24 mouse cellular contexts compared by ENCODE assay signal in the genomic region with DNA sequence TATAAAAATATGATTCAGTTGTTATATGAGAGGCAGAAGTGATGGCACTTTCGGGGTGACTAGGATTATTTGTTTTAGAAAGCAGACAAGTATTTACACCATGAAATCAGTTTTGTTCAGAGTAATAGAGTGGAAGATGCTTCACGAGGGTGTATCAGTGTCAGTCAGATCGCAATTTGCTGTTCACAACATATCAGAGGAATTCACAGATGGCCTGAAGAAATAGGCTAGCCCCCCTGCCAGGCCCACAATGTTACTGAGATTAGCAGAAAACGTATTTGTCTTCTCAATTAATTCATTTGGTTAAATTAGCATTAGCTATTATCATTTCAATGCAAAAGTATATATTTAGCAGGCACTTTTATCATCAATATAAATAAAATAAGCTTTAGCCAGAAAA.
A peak's percentile ranks its signal among the peaks of the same experiment; 100 is the strongest.
DNase-seq lines count a peak whose midpoint lies in the region; ATAC-seq and TF ChIP-seq lines count a peak whose summit lies in the region.
"Had no signal": no experiment of that assay in that cellular context is flagged by ENCODE, and none has a peak within 500 bp of the region (broad histone marks: within the 10 kb centered on the region; RNA-seq: fewer than 3 reads in every experiment).

No protein-coding gene starts in this region.

- H3K9me3 ChIP-seq in forebrain, embryonic 14.5 days (replicated peaks; ENCODE audit: control insufficient read depth, low read length): no peaks in the 10 kb centered on the region
- no peaks in the 10 kb centered on the region for H3K9me3 ChIP-seq in forebrain, postnatal 0 days (ENCODE audit: low read length)
- H3K9me3 ChIP-seq: embryonic facial prominence, embryonic 10.5 days; hindbrain, embryonic 10.5 days; limb, embryonic 12.5 days; neural tube, embryonic 13.5 days had no signal

- no peak overlapping the region for H3K4me3 ChIP-seq in forebrain, embryonic 14.5 days (ENCODE audit: low read depth, low read length)
- no peak overlapping the region for H3K4me3 ChIP-seq in forebrain, postnatal 0 days (ENCODE audit: low read depth, low read length)
- H3K4me3 ChIP-seq: embryonic facial prominence, embryonic 10.5 days; hindbrain, embryonic 10.5 days; limb, embryonic 12.5 days; myocyte; neural tube, embryonic 13.5 days had no signal

- no peak overlapping the region for H3K4me2 ChIP-seq in forebrain, embryonic 14.5 days (ENCODE audit: low read length)
- H3K4me2 ChIP-seq in forebrain, postnatal 0 days (ENCODE audit: low read depth): no peak overlapping the region
- H3K4me2 ChIP-seq: heart, embryonic 11.5 days; limb, embryonic 12.5 days; liver, embryonic 11.5 days; midbrain, embryonic 11.5 days; neural tube, embryonic 13.5 days had no signal

- no peak overlapping the region for H3K9ac ChIP-seq in forebrain, embryonic 14.5 days (ENCODE audit: low read length)
- H3K9ac ChIP-seq in forebrain, postnatal 0 days: no peak overlapping the region
- H3K9ac ChIP-seq: limb, embryonic 12.5 days; liver, postnatal 0 days; neural tube, embryonic 13.5 days had no signal

- ATAC-seq in forebrain, embryonic 14.5 days: no peak
- ATAC-seq in forebrain, postnatal 0 days: no peak
- ATAC-seq: forebrain, embryonic 16.5 days; intestine, postnatal 0 days; liver, postnatal 0 days had no signal

- DNase-seq in forebrain, embryonic 14.5 days (ENCODE audit: low spot score): peak; percentile 7
- DNase-seq in forebrain, postnatal 0 days: no peak
- DNase-seq in retina, postnatal 1 day: peak; percentile 1
- no peak for DNase-seq in retina, embryonic 14.5 days (ENCODE audit: low spot score)
- DNase-seq in cerebellum, postnatal 10 days: peak; percentile 90 to 94
- DNase-seq in embryo, embryonic 9.5 days (ENCODE audit: extremely low spot score): no peak
- DNase-seq in ovary, postnatal 36 days (ENCODE audit: low spot score): no peak
- DNase-seq: adrenal gland, postnatal 14 days; gastrocnemius, postnatal 14 days; heart, adult 11 months; liver, postnatal 0 days; lung, postnatal 10 days; thymus, adult 18-20 months; thymus, postnatal 36 days had no signal

- no peak overlapping the region for H3K27ac ChIP-seq in forebrain, embryonic 14.5 days (ENCODE audit: low read depth, low read length)
- H3K27ac ChIP-seq in forebrain, postnatal 0 days (ENCODE audit: low read depth, low read length): no peak overlapping the region
- H3K27ac ChIP-seq: embryonic facial prominence, embryonic 10.5 days; hindbrain, embryonic 10.5 days; limb, embryonic 12.5 days; neural tube, embryonic 13.5 days had no signal

- H3K36me3 ChIP-seq in forebrain, embryonic 14.5 days (ENCODE audit: control insufficient read depth, insufficient read depth, low read length): no peaks in the 10 kb centered on the region
- H3K36me3 ChIP-seq in forebrain, postnatal 0 days (ENCODE audit: insufficient read depth): no peaks in the 10 kb centered on the region
- H3K36me3 ChIP-seq: embryonic facial prominence, embryonic 10.5 days; hindbrain, embryonic 10.5 days; limb, embryonic 12.5 days; neural tube, embryonic 13.5 days had no signal

- no peak for TF ChIP-seq CTCF in forebrain, postnatal 0 days (IDR thresholded peaks at IDR 0.05; ENCODE audit: low read depth)

- no peaks in the 10 kb centered on the region for H3K4me1 ChIP-seq in forebrain, embryonic 14.5 days (ENCODE audit: control insufficient read depth, insufficient read depth, low read length)
- no peaks in the 10 kb centered on the region for H3K4me1 ChIP-seq in forebrain, postnatal 0 days (ENCODE audit: insufficient read depth)
- H3K4me1 ChIP-seq: embryonic facial prominence, embryonic 10.5 days; hindbrain, embryonic 10.5 days; limb, embryonic 12.5 days; neural tube, embryonic 13.5 days had no signal

- WGBS in forebrain, embryonic 14.5 days: 49% methylated on average over 4 of the region's 4 CpGs
- 39% methylated on average over 4 of the region's 4 CpGs for WGBS in forebrain, postnatal 0 days

- H3K27me3 ChIP-seq in forebrain, embryonic 14.5 days (replicated peaks; ENCODE audit: control insufficient read depth, insufficient read depth, low read length): no peaks in the 10 kb centered on the region
- no peaks in the 10 kb centered on the region for H3K27me3 ChIP-seq in forebrain, postnatal 0 days (ENCODE audit: insufficient read depth, low read length)
- H3K27me3 ChIP-seq: limb, embryonic 12.5 days; neural tube, embryonic 13.5 days had no signal

Comparison
In these comparisons a context has a peak if more than half of its experiments do, and no peak if none do; other contexts are left out.
1. DNase-seq: peak in forebrain, embryonic 14.5 days (single experiment), retina, postnatal 1 day (single experiment) and cerebellum, postnatal 10 days (2 of 2); none in forebrain, postnatal 0 days (single experiment), retina, embryonic 14.5 days (single experiment), embryo, embryonic 9.5 days (single experiment) and ovary, postnatal 36 days (single experiment).